Mouse (Mus musculus): ENCODE measurements around the gene Pnpla2. TPM values are rescaled to one million over a fixed set of nuclear protein-coding genes. Genes with fewer than 3 reads are reported as not detected.

The Pnpla2 gene
- polyA plus RNA-seq, 1 experiment from 2014 or later: 15.9 TPM

GRCm38 (mm10) chr7:141429840-141430584, 25.0 kb upstream of the Pnpla2 start:
- DNase-seq (no peak), ATAC-seq (ENCODE audit: low FRiP score, low TSS enrichment) (no peak)
- H3K4me2 ChIP-seq (ENCODE audit: low read length): peak overlapping the region; percentile 90
- H3K9ac ChIP-seq (replicated peaks; ENCODE audit: low read length): no peak overlapping the region
- H3K27me3 ChIP-seq (ENCODE audit: control insufficient read depth, insufficient read depth, low read length): no peaks in the 10 kb centered on the region
- H3K9me3 ChIP-seq (ENCODE audit: control insufficient read depth, low read length): no peaks in the 10 kb centered on the region
- H3K4me3 ChIP-seq (replicated peaks; ENCODE audit: low read depth, low read length): peak overlapping the region; percentile 52; the same call in 1 of the 2 replicates
- peaks cover 21% of the 10 kb centered on the region for H3K4me1 ChIP-seq (ENCODE audit: control insufficient read depth, insufficient read depth, low read length)
- 61% methylated on average over 9 of the region's 9 CpGs for WGBS
- peak overlapping the region; percentile 79; the same call in 1 of the 2 replicates for H3K27ac ChIP-seq (replicated peaks; ENCODE audit: low read depth, low read length)
- H3K36me3 ChIP-seq (ENCODE audit: control insufficient read depth, insufficient read depth, low read length): peaks cover 42% of the 10 kb centered on the region

- H3K4me1 ChIP-seq (ENCODE audit: control insufficient read depth, insufficient read depth, low read length): peaks cover 26% of the 10 kb centered on the region
- peaks cover 42% of the 10 kb centered on the region for H3K36me3 ChIP-seq (ENCODE audit: control insufficient read depth, insufficient read depth, low read length)
- H3K4me2 ChIP-seq (ENCODE audit: low read length): no peak overlapping the region
Measured at GRCm38 (mm10) chr7:141430585-141431240, 24.3 kb upstream of the Pnpla2 start.

GRCm38 (mm10) chr7:141431434-141432185, 23.4 kb upstream of the Pnpla2 start:
- no peak overlapping the region for H3K4me2 ChIP-seq (ENCODE audit: low read length)
- no peak for DNase-seq
- no peak overlapping the region for H3K27ac ChIP-seq (replicated peaks; ENCODE audit: low read depth, low read length)
- no peak overlapping the region for H3K9ac ChIP-seq (replicated peaks; ENCODE audit: low read length)
- no peak overlapping the region for H3K4me3 ChIP-seq (replicated peaks; ENCODE audit: low read depth, low read length)
- peaks cover 41% of the 10 kb centered on the region for H3K36me3 ChIP-seq (ENCODE audit: control insufficient read depth, insufficient read depth, low read length)
- ATAC-seq (ENCODE audit: low FRiP score, low TSS enrichment): no peak
- H3K4me1 ChIP-seq (ENCODE audit: control insufficient read depth, insufficient read depth, low read length): peaks cover 33% of the 10 kb centered on the region
- 93% methylated on average over 19 of the region's 19 CpGs for WGBS
- H3K27me3 ChIP-seq (ENCODE audit: control insufficient read depth, insufficient read depth, low read length): no peaks in the 10 kb centered on the region
- no peaks in the 10 kb centered on the region for H3K9me3 ChIP-seq (ENCODE audit: control insufficient read depth, low read length)

More at GRCm38 (mm10) chr7:141430585-141431240, 24.3 kb upstream of the Pnpla2 start:
- 95% methylated on average over 9 of the region's 9 CpGs for WGBS
- no peak overlapping the region for H3K9ac ChIP-seq (replicated peaks; ENCODE audit: low read length)
- ATAC-seq (ENCODE audit: low FRiP score, low TSS enrichment): no peak
- H3K9me3 ChIP-seq (ENCODE audit: control insufficient read depth, low read length): no peaks in the 10 kb centered on the region
- H3K27ac ChIP-seq (replicated peaks; ENCODE audit: low read depth, low read length): no peak overlapping the region
- DNase-seq: no peak
- no peaks in the 10 kb centered on the region for H3K27me3 ChIP-seq (ENCODE audit: control insufficient read depth, insufficient read depth, low read length)
- no peak overlapping the region for H3K4me3 ChIP-seq (replicated peaks; ENCODE audit: low read depth, low read length)

- Histone ChIP-seq H3K9me3 (ENCODE audit: control insufficient read depth, low read length) (no peaks in the 10 kb centered on the region), H3K4me2 (ENCODE audit: low read length) (no peak overlapping the region), H3K4me3 (replicated peaks; ENCODE audit: low read depth, low read length) (no peak overlapping the region), H3K36me3 (ENCODE audit: control insufficient read depth, insufficient read depth, low read length) (peaks cover 35% of the 10 kb centered on the region), H3K27ac (replicated peaks; ENCODE audit: low read depth, low read length) (no peak overlapping the region), H3K9ac (replicated peaks; ENCODE audit: low read length) (no peak overlapping the region; the same call in 1 of the 2 replicates), H3K4me1 (ENCODE audit: control insufficient read depth, insufficient read depth, low read length) (peaks cover 38% of the 10 kb centered on the region), H3K27me3 (ENCODE audit: control insufficient read depth, insufficient read depth, low read length) (no peaks in the 10 kb centered on the region)
- DNase-seq: no peak
- no peak for ATAC-seq (ENCODE audit: low FRiP score, low TSS enrichment)
- WGBS: 91% methylated on average over 8 of the region's 8 CpGs
Measured at GRCm38 (mm10) chr7:141432186-141432611, 22.8 kb upstream of the Pnpla2 start.

GRCm38 (mm10) chr7:141432741-141433516, 22.1 kb upstream of the Pnpla2 start:
- H3K27ac ChIP-seq (replicated peaks; ENCODE audit: low read depth, low read length): no peak overlapping the region
- no peak overlapping the region for H3K4me3 ChIP-seq (replicated peaks; ENCODE audit: low read depth, low read length)
- H3K4me2 ChIP-seq (ENCODE audit: low read length): peak overlapping the region; percentile 91
- peaks cover 38% of the 10 kb centered on the region for H3K4me1 ChIP-seq (ENCODE audit: control insufficient read depth, insufficient read depth, low read length)
- H3K9ac ChIP-seq (replicated peaks; ENCODE audit: low read length): peak overlapping the region; percentile 53
- no peaks in the 10 kb centered on the region for H3K27me3 ChIP-seq (ENCODE audit: control insufficient read depth, insufficient read depth, low read length)
- DNase-seq: no peak
- H3K36me3 ChIP-seq (ENCODE audit: control insufficient read depth, insufficient read depth, low read length): peaks cover 31% of the 10 kb centered on the region
- no peak for ATAC-seq (ENCODE audit: low FRiP score, low TSS enrichment)
- 87% methylated on average over 6 of the region's 6 CpGs for WGBS
- H3K9me3 ChIP-seq (ENCODE audit: control insufficient read depth, low read length): no peaks in the 10 kb centered on the region

- Histone ChIP-seq H3K36me3 (ENCODE audit: control insufficient read depth, insufficient read depth, low read length) (peaks cover 31% of the 10 kb centered on the region), H3K4me2 (ENCODE audit: low read length) (peak overlapping the region; percentile 91)
Measured at GRCm38 (mm10) chr7:141433517-141434400, 21.2 kb upstream of the Pnpla2 start.

GRCm38 (mm10) chr7:141434464-141434863, 20.5 kb upstream of the Pnpla2 start:
- ATAC-seq (ENCODE audit: low FRiP score, low TSS enrichment) (no peak), DNase-seq (peak; percentile 86)
- Histone ChIP-seq H3K4me2 (ENCODE audit: low read length) (peak overlapping the region; percentile 91), H3K27ac (replicated peaks; ENCODE audit: low read depth, low read length) (peak overlapping the region; percentile 75), H3K9ac (replicated peaks; ENCODE audit: low read length) (peak overlapping the region; percentile 53), H3K4me3 (replicated peaks; ENCODE audit: low read depth, low read length) (peak overlapping the region; percentile 41), H3K36me3 (ENCODE audit: control insufficient read depth, insufficient read depth, low read length) (peaks cover 31% of the 10 kb centered on the region), H3K4me1 (ENCODE audit: control insufficient read depth, insufficient read depth, low read length) (peaks cover 26% of the 10 kb centered on the region), H3K27me3 (ENCODE audit: control insufficient read depth, insufficient read depth, low read length) (no peaks in the 10 kb centered on the region), H3K9me3 (ENCODE audit: control insufficient read depth, low read length) (no peaks in the 10 kb centered on the region)
- WGBS: 6% methylated on average over 8 of the region's 8 CpGs

More at GRCm38 (mm10) chr7:141433517-141434400, 21.2 kb upstream of the Pnpla2 start:
- Histone ChIP-seq H3K4me3 (replicated peaks; ENCODE audit: low read depth, low read length) (peak overlapping the region; percentile 41), H3K9ac (replicated peaks; ENCODE audit: low read length) (peak overlapping the region; percentile 53), H3K4me1 (ENCODE audit: control insufficient read depth, insufficient read depth, low read length) (peaks cover 31% of the 10 kb centered on the region), H3K9me3 (ENCODE audit: control insufficient read depth, low read length) (no peaks in the 10 kb centered on the region), H3K27me3 (ENCODE audit: control insufficient read depth, insufficient read depth, low read length) (no peaks in the 10 kb centered on the region), H3K27ac (replicated peaks; ENCODE audit: low read depth, low read length) (peak overlapping the region; percentile 75)
- peak; percentile 9 for DNase-seq
- WGBS: 67% methylated on average over 15 of the region's 15 CpGs
- ATAC-seq (ENCODE audit: low FRiP score, low TSS enrichment): no peak
